Mouse (Mus musculus): ENCODE measurements around the gene Gm47996. TPM values are rescaled to one million over a fixed set of nuclear protein-coding genes. Genes with fewer than 3 reads are reported as not detected.

The Gm47996 gene
- polyA plus RNA-seq, 1 experiment from 2014 or later = not detected

- TF ChIP-seq EP300 (IDR thresholded peaks at IDR 0.05) (no peak), CTCF (IDR thresholded peaks at IDR 0.05) (no peak)
- Histone ChIP-seq H3K4me2 (replicated peaks; ENCODE audit: low read depth, low read length) (no peak overlapping the region), H3K27me3 (replicated peaks; ENCODE audit: insufficient read depth, low read length) (no peaks in the 10 kb centered on the region), H3K4me3 (ENCODE audit: low read depth, low read length) (no peak overlapping the region), H3K9ac (replicated peaks; ENCODE audit: low read depth) (no peak overlapping the region), H3K27ac (ENCODE audit: low read length) (no peak overlapping the region), H3K4me1 (ENCODE audit: insufficient read depth, low read depth, low read length) (no peaks in the 10 kb centered on the region), H3K9me3 (ENCODE audit: low read length) (no peaks in the 10 kb centered on the region), H3K36me3 (ENCODE audit: insufficient read depth, low read length) (no peaks in the 10 kb centered on the region)
- WGBS = 80% methylated on average over 10 of the region's 10 CpGs
- no peak for ATAC-seq
- DNase-seq (ENCODE audit: low spot score) = no peak
These were observed 12.8 kb downstream of the Gm47996 start for GRCm38 (mm10) chr1:151222561-151223267.

- TF ChIP-seq EP300 (IDR thresholded peaks at IDR 0.05) = no peak
- no peak for TF ChIP-seq CTCF (IDR thresholded peaks at IDR 0.05)
- Histone ChIP-seq H3K9me3 (ENCODE audit: low read length) (no peaks in the 10 kb centered on the region), H3K4me1 (ENCODE audit: insufficient read depth, low read depth, low read length) (no peaks in the 10 kb centered on the region), H3K27ac (ENCODE audit: low read length) (no peak overlapping the region), H3K9ac (replicated peaks; ENCODE audit: low read depth) (no peak overlapping the region), H3K4me3 (ENCODE audit: low read depth, low read length) (no peak overlapping the region), H3K4me2 (replicated peaks; ENCODE audit: low read depth, low read length) (no peak overlapping the region), H3K27me3 (replicated peaks; ENCODE audit: insufficient read depth, low read length) (no peaks in the 10 kb centered on the region), H3K36me3 (ENCODE audit: insufficient read depth, low read length) (no peaks in the 10 kb centered on the region)
- no peak for ATAC-seq
- DNase-seq (ENCODE audit: low spot score) = no peak
- 67% methylated on average over 1 of the region's 1 CpGs for WGBS
These were observed 13.4 kb downstream of the Gm47996 start for GRCm38 (mm10) chr1:151223377-151223776.

GRCm38 (mm10) chr1:151224536-151224935 is 14.6 kb downstream of the Gm47996 start:
- Histone ChIP-seq H3K4me1 (ENCODE audit: insufficient read depth, low read depth, low read length) (no peaks in the 10 kb centered on the region), H3K27me3 (replicated peaks; ENCODE audit: insufficient read depth, low read length) (no peaks in the 10 kb centered on the region), H3K4me2 (replicated peaks; ENCODE audit: low read depth, low read length) (no peak overlapping the region), H3K4me3 (ENCODE audit: low read depth, low read length) (no peak overlapping the region), H3K27ac (ENCODE audit: low read length) (no peak overlapping the region), H3K9me3 (ENCODE audit: low read length) (no peaks in the 10 kb centered on the region), H3K9ac (replicated peaks; ENCODE audit: low read depth) (no peak overlapping the region), H3K36me3 (ENCODE audit: insufficient read depth, low read length) (no peaks in the 10 kb centered on the region)
- DNase-seq (ENCODE audit: low spot score) (no peak), ATAC-seq (no peak)
- WGBS = 77% methylated on average over 1 of the region's 1 CpGs
- TF ChIP-seq CTCF (IDR thresholded peaks at IDR 0.05) (no peak), EP300 (IDR thresholded peaks at IDR 0.05) (no peak)

DNA sequence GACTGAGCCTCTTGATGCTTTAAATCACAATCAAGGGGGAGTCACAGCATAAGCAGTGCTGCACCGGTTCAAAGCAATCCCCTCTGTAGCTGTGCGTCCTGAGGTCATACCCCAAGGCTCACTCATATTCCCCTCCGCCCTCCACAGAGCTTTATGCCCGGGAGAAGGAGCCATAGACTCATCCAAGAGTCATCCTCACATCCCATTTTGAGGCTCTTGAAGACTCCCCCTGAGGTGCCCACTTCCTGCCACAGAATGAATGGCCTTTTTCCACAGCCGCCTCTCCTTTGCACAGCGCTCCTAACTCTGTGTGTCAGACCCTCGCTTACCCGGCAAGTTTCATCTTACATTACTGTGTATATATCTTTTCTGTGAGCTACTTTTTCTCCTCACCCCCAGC is 17.6 kb downstream of the Gm47996 start:
- no peaks in the 10 kb centered on the region for H3K36me3 ChIP-seq (ENCODE audit: insufficient read depth, low read length)
- TF ChIP-seq CTCF (IDR thresholded peaks at IDR 0.05) = no peak
- no peak for TF ChIP-seq EP300 (IDR thresholded peaks at IDR 0.05)
- H3K9me3 ChIP-seq (ENCODE audit: low read length) = no peaks in the 10 kb centered on the region
- H3K27ac ChIP-seq (ENCODE audit: low read length) = no peak overlapping the region
- ATAC-seq = no peak
- H3K9ac ChIP-seq (replicated peaks; ENCODE audit: low read depth) = no peak overlapping the region
- DNase-seq (ENCODE audit: low spot score) = no peak
- no peak overlapping the region for H3K4me3 ChIP-seq (ENCODE audit: low read depth, low read length)
- WGBS = 65% methylated on average over 8 of the region's 8 CpGs
- no peaks in the 10 kb centered on the region for H3K4me1 ChIP-seq (ENCODE audit: insufficient read depth, low read depth, low read length)
- H3K4me2 ChIP-seq (replicated peaks; ENCODE audit: low read depth, low read length) = no peak overlapping the region
- H3K27me3 ChIP-seq (replicated peaks; ENCODE audit: insufficient read depth, low read length) = no peaks in the 10 kb centered on the region

- Histone ChIP-seq H3K27ac (ENCODE audit: low read length) (no peak overlapping the region), H3K9ac (replicated peaks; ENCODE audit: low read depth) (no peak overlapping the region), H3K36me3 (ENCODE audit: insufficient read depth, low read length) (no peaks in the 10 kb centered on the region), H3K9me3 (ENCODE audit: low read length) (no peaks in the 10 kb centered on the region), H3K4me2 (replicated peaks; ENCODE audit: low read depth, low read length) (no peak overlapping the region), H3K4me3 (ENCODE audit: low read depth, low read length) (no peak overlapping the region), H3K4me1 (ENCODE audit: insufficient read depth, low read depth, low read length) (no peaks in the 10 kb centered on the region), H3K27me3 (replicated peaks; ENCODE audit: insufficient read depth, low read length) (no peaks in the 10 kb centered on the region)
- 62% methylated on average over 1 of the region's 1 CpGs for WGBS
- peak; percentile 20 for DNase-seq (ENCODE audit: low spot score)
- TF ChIP-seq CTCF (IDR thresholded peaks at IDR 0.05) (no peak), EP300 (IDR thresholded peaks at IDR 0.05) (no peak)
- no peak for ATAC-seq
These were observed 18.5 kb downstream of the Gm47996 start for GRCm38 (mm10) chr1:151228320-151228989.

- Histone ChIP-seq H3K9me3 (ENCODE audit: low read length) (no peaks in the 10 kb centered on the region), H3K9ac (replicated peaks; ENCODE audit: low read depth) (no peak overlapping the region), H3K4me3 (ENCODE audit: low read depth, low read length) (no peak overlapping the region), H3K4me1 (ENCODE audit: insufficient read depth, low read depth, low read length) (no peaks in the 10 kb centered on the region), H3K27me3 (replicated peaks; ENCODE audit: insufficient read depth, low read length) (no peaks in the 10 kb centered on the region), H3K36me3 (ENCODE audit: insufficient read depth, low read length) (no peaks in the 10 kb centered on the region), H3K4me2 (replicated peaks; ENCODE audit: low read depth, low read length) (no peak overlapping the region), H3K27ac (ENCODE audit: low read length) (no peak overlapping the region)
- DNase-seq (ENCODE audit: low spot score) (no peak), ATAC-seq (no peak)
- TF ChIP-seq CTCF (IDR thresholded peaks at IDR 0.05) = no peak
- TF ChIP-seq EP300 (IDR thresholded peaks at IDR 0.05) = no peak
- 82% methylated on average over 3 of the region's 3 CpGs for WGBS
These were observed 22.4 kb downstream of the Gm47996 start for GRCm38 (mm10) chr1:151232346-151232745.

Data from lung, postnatal 0 days (tissue).